Mouse (Mus musculus): Measurements from ENCODE around the gene Gfi1. TPM values are rescaled to one million over a fixed set of nuclear protein-coding genes. Genes with fewer than 3 reads are reported as not detected.

The Gfi1 gene
- not detected for total RNA-seq (2021)
- long read RNA-seq, experiment 1 = 0 reads
- long read RNA-seq, experiment 2 = 0 reads

DNA sequence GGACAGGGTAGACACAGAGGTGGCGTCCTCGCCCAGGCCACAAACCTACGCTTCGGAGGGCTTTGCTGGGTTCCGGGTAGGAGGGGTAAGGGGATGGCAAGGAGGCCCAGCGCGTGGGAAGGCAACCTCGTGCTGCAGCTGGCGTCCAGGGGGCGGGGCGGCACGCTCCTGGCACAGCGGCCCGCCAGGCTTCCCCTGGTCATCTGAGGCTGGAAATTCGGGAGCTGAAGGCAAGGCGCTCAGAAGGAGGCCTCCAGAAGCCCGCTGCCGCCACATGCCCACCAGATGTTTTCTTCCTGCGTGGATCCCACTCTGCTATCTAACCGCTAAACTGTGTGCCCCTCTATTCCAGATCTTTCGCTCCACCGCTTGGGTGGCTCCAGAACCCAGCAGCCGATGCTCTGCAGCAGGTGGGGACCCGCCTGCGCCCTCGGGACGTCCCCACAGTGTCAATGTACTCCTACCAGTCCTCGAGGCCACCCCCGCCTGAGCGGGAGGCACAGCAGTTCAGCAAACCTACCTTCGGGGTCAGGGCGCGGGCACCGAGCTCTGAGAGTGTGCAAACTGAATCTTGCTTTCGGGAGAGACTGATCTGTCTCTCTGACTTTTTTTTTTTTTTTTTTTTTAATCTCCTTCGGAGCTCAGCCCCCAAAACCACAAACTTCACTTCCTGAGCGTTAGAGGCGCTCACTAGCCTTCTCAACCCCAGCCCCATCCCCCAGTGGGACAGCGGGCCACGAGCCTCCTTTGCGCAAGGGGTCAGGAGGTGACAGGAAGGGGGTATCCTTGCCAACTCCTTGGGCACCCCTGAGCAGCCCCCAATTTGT lies at the start of gene Gfi1:
Gfi1 (minus strand) TSS at position 602 of the 827 bp plus-strand sequence.
- DNase-seq (ENCODE audit: low spot score) = no peak

DNA sequence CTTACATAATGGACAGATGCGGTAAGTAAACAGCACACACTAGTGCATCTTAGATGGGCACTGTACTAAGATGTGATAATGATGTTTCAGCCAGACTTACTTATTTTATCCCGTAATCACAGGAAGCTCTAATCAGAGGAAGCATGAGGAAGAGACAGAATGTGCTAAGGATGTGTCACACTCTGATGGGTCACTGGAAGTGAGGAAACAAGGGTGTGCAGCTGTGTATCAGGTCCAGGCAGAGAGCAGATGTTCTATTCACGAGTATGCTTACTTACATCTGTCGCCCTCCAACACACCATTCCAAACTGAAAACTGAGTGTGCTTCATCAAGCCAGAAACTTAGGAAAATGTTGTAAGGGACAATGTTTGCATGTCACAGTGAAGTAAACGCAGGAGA lies 46.2 kb upstream of the Gfi1 start:
- DNase-seq (ENCODE audit: low spot score) = no peak

DNA sequence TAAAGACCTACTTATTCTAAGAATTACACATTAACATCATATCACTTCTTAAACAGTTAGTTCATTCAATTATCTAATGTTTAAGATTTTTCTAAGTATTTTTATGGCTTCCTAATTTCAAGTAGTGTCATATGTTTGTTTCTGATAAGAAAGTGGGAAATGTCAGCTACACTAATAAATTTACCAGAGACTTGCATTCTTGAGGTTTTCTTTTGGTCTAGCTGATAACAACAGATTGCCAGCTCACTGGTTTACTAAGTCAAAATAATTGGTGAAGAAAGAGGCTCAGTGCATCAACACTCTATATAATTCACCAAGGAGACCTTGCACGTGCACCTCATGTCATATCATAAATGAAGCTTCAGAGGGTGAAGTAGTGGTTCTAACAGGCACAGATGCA lies 42.4 kb upstream of the Gfi1 start:
- DNase-seq (ENCODE audit: low spot score) = no peak

DNA sequence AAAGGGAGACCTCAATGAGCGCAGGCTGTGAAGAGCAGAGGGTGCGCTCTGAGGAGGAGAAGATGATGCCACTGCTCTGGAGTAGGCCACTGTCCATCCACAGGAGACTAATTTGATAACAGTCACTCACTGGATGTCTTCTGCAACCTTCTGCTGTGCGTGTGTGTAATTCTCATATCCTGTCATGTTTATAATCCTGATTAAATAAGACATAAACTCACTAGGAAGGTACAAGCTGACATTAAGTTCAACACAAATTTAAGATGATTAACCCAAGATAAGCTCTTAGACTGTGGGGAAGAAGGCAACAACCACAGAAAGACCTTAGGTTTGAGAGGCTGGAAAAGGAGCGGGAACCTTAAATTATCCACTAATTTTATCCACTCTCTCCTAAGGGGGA lies 40.1 kb upstream of the Gfi1 start:
- DNase-seq (ENCODE audit: low spot score) = no peak

DNA sequence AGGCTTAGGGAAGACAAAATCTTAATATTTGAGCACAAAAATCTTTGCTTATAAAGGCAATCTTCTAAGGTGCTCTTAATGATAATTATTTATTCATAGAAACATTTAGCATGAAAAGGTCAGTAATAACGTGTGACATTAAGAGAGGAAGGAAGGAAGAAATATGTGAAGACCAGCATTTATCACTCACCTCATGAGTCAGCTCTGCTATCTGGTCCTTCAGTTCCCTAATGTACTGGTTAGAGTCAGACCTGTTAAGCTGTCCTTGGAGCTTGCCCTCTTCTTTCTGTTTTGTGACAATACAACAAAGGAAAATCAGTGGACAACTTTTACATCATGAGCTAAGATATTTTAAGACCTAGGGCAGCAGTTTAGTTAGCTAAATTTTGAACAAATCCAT lies 38.6 kb upstream of the Gfi1 start:
- DNase-seq (ENCODE audit: low spot score) = no peak

DNA sequence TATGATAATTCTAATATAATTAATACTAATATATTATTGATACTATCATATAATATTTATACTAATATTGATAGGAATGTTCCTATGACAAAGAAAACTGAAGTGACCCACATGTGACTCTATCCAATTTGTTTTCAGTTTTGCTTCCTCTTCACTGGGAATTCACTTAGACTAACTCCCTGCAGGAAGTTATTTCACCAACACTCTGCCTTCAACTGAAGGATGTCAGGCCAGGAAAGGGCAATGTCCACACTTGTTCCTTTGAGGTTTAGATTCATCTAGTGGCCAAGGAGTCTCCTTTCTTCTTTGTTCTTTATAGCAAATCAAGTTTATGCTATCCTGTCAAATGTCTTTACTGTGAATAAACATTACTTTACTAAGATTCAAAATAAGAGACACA lies 37.8 kb upstream of the Gfi1 start:
- DNase-seq (ENCODE audit: low spot score) = no peak

DNA sequence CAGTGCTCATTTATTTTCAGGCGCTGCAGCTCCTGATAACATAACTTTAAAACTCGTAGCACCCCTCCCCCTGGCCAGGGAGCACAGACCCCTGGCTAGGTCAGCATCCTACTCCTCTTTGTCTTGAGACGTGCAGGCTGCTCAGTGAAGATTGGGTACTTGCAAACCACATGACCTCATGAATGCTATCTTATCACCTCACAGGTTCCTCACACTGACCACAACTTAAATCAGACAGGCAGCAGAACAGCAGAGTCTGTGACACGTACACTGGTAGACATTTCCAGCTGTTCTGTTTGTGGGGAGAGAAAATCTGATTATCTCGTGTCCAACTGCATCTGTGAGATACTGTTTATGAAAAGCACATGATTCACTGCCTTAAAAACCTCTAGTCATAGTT lies 33.3 kb upstream of the Gfi1 start:
- no peak for DNase-seq (ENCODE audit: low spot score)

DNA sequence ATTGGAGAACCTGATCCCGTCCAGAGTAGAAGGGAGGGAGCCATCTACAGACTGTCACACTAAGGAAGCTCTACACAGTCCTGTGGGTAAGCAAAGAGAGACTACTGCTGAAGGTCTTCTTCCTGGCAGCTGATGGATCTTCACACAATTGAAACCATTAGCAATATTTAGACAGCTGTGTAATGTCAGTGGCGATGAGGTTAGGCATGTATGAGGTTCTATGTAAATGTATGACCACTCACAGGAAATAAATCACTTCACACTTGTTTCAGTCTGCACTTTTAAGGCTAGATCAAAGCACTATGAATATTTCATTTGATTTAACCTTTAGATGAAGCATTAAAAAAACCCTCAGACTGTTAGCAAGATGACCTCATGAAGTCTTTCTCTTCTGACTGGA lies 30.2 kb upstream of the Gfi1 start:
- no peak for DNase-seq (ENCODE audit: low spot score)

DNA sequence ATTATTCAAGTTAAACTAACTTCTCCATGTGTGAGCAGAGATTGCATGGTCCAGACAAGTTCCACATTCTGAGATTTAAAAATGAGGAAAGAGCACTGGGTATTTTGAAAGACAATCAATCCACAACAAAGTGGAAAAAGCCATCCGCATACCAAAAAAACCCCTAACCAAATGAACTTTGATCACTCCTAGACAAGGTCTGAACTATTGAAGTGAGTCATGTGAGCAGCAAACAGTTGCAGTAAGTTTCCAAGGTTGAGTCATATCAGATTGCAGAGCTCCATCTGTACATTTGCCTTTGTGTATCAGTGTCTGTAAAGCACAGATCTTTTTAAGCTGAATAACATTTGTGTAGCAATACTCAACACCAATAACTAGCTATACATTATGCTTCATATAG lies 28.9 kb upstream of the Gfi1 start:
- no peak for DNase-seq (ENCODE audit: low spot score)

DNA sequence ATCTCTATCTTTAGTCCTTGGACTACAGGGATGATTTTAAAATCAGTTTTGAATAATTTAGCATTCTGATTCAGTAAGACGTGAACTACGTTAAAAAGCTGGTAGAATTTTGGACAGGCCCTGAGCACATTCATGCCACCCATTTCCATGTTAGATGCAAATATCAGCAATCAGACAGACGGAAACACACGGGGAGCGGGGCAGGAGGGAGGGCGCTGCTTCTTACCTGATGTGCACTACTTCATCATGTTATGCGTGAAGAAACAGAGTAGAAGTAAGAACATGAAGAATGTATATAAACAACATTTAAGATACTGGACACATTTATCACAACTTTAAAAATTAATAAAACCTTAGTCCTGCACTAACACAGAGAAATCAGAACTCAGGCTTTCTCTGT lies 27.8 kb upstream of the Gfi1 start:
- DNase-seq (ENCODE audit: low spot score) = no peak

DNA sequence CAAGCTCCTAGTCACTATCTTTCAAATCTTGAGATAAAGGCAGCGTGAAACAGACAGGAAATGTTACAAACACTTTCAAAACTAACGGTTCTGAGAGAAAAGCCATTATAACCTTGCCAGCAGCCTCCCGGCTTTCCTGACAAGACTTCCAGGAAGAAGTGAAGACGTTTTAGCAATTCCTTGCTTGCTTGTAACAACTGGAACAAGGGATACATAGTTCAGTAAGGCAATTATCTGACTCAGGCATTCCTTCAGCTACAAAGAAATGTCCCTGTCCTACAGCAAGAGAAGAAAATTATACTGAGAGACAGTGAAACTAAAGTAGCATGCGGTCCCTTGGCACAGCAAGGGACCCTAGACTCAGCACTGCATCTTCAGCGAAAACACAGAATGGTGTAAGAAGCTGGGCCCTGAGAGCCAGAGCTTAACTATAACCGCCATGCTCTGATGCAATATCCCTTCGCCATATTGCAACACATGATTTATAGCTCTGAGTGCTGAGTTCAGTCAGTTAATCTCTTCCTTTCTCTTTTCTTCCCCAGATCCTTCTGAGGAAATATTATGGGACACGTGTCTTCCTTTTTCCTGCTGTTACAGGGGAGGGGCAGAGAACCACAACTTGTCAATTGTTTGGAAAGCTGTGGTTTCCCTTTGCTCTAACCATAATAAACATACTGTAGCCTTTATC lies 23.5 kb upstream of the Gfi1 start:
- no peak for DNase-seq (ENCODE audit: low spot score)

DNA sequence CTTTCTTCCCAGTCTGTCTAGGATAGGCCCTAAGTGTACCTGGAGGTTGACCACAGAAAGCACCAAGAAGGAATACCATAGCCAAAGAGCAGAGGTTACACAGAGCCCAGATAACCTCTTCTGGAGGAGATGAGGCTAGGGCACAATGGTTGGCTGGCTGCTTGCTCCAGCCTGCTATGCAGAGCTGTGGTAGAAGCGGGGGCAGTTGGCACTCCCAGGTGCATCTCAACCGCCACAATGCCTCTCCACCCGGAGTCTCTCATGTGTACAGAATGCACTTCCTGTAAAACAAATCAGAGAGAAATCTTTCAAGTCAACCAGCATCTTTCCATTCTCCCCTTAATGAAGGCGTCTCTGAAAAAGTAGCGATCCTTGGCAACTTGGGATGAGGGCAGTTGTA lies 13.2 kb upstream of the Gfi1 start:
- DNase-seq (ENCODE audit: low spot score) = no peak

DNA sequence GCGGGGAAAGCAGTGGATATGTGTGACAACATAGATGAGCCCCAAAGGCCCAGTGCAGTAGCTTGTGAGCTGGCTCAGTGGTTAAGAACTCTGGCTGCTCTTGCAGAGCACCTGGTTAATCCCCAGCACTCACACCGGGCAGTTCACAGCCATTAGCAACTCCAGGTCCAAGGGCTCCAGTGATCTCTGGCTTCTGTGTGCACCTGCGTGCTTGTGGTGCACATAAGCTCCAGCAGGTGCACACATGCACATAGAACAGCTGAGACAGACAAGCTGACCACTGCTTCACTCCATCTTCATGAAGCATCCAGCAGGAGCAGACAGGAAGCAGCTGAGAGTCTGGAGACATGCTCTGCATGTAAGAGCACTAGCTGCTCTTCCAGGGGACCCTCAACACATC lies 12.5 kb upstream of the Gfi1 start:
- no peak for DNase-seq (ENCODE audit: low spot score)

DNA sequence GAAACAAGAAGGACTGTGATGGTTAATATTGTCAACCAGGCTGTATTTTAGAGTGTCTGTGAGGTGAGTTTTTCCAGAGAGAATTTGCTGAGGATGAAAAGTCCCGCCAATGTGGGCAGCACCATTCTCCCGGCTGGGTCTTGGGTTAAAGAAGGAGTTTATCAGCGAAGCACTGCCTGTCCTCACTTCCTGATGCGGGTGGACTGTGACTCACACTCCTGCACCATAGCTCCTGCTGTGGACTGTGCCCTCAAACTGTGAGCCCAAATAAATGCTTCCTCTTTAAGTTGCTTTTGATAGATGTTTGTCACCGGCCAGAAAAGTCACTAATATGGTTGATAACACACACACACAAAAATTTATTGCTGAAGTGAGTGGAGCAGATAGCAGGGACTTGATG lies 10.3 kb upstream of the Gfi1 start:
- DNase-seq (ENCODE audit: low spot score) = no peak

DNA sequence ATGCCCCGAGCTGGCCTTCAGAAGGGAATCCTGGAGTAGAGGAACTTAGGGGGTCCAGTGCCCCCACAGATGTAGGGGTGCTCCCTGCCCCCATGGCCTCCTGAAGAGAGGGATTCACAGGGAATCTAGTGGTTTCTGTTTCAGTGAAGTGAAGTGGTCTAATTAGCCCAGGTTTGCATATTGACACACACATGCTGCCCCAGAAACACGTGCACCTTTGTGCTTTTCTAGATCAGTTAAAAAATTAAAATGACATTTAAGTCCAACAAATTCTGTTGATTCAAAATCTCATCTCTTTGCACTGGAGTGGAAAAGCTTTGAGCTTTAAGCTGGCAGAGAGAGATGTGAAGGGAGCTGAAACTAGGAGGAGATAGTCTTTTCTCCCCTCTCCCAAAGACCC lies 6.0 kb upstream of the Gfi1 start:
- DNase-seq (ENCODE audit: low spot score) = no peak

DNA sequence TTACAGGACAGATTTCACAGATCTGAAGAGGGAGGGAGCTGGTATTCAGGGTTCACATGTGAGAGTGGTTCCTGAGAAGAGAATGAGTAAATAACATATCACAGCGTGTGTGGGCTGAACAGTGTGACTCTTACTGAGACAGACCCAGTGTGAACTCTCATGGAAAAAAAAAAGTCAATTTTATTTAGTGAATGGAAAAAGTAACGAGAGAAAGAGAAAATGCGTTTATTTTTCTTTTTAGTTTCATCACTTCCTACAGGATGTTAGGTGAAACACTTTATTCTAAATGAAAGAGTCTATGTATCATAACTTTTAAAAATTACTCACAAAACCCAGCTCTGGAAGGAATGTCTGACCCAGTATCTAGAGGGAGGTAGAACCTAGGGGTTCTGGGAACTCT lies 5.6 kb upstream of the Gfi1 start:
- DNase-seq (ENCODE audit: low spot score) = no peak

DNA sequence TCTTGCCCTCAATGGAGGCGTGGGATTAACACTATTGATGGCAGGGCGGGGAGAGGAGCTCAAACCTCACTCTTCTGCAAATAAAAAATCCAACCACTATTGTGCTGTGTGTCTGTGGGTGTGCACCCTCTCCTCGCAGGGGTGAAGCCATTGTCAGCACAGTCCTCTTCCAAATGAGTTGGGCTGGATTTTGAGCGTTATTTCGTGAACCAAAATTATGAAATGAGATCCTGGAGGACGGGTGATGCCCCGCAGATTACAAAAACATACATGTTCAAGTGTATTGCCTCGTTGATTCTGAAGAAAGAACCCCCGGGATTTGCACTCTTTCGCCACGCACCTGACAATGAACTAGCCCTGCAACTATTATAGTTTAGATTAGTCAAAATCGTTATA lies 1.2 kb upstream of the Gfi1 start:
- no peak for DNase-seq (ENCODE audit: low spot score)

DNA sequence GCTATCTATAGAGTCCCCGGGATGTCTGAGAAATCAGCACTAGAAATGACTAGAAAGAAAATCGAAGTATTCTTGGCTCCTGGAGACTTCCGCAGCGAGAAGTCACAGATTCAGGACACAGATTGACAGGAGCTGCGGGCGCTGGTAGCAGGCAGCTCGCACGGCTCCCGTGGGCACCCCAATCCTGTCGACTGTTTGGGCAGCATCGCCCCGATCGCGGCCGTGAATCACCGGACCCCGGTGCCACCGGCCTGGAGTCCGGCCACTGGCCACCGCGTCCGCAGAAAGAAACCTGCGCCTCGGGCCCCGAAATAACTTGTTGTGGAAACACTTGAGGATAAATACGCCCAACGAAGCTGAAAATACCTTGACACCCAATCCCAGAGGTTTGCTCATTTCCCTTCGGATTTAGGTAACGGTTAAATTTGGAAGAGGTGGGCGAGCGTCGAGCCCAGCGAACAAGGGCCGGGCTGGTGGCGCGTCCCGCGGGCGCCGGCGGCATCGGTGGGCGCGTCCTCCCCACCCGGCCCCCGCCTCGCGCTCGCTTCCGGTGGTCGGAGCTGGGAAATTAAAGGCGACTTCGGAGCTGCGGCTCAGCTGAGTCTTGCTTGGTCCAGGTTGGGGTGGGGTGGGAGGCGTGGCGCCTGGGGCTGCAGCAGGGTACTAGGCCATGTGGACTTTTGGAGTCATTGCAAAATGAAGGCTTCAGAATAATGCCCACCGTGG lies 608 bp upstream of the Gfi1 start:
- no peak for DNase-seq (ENCODE audit: low spot score)

DNA sequence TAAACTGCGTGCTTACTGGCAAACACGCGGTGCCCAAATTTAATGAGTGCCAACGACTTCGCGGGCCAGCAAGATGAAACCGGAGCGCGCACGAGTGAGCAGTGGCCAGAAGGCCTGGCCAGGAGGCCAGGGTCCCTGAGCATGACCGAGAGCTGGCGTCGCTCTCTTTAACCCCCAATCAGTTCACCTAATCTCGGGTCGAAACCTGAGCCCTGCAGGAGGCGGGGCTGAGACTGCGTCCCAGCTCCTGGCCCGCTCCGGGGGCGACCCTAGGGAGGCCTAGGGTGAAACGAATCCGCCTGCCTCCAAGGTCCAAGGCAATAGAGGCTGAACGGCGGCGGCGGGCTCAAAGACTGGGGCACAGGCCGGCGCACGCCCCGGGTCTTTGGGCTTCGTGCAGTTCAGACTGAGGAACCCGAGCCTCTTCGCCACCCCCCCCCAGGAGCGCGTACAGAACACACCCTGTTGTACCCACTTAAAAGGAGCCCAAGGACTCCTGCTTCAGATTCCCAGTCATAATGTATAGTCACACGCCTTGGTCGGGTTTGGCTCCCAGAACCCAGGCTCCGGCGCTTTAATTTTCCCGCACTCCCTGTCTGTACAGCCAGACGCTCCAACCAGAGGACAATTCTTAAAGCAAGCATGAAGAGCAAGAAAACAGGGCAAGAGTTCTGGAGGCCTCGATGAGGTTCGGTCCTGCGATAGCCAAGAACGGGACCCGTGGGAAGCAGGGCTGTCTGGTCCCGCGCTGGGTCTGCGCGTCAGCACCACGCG lies 988 bp downstream of the Gfi1 start:
- no peak for DNase-seq (ENCODE audit: low spot score)

DNA sequence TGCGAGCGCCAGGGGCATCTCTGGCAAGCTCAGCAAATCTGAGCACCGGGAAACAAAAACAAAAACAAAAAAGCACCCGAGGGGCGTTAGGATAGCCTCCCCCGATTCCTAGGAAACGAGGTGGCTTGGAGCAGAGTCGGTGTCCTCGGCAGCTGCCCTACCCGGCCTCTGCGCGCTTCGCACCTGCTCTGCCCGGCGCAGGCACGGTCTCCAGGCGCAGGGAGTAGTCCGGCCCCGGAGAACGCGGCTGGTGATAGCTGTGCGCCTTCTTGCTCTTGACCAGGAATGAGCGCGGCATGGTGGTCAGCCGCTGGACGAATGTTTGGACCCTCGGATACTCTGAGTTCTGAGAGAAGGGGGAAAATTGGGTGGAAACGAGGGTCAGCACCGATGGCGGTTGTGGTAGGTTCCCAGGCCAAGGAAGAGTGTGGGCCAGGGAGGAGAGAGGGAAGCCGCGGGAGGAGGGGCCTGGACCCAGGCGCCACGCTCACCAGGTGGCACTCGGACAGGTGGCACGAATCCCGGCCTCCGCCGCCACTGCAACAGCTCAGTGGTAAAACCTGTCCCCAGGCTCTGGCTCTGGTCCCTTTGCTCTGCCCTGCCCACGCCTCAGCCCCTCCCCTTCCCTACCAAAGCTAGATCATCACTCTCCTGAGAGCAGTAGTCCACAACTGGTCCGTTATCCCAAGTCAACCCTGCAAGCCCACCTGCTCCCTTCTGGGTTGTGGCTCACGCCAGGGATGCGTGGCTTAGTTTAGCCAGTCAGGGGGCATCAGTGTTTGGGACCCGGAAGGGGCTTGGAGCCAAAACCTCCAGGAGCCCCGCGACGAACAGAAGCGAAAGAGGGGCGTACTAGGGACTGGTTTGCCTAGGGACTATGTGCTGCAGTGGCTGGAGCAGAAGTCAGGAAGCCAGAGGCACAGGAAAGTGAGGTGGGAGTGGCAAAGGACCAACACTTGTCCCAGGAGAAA lies 2.0 kb downstream of the Gfi1 start:
- no peak for DNase-seq (ENCODE audit: low spot score)
